Comparison of ENCODE assay signal across 7 mouse cellular contexts in the genomic region with DNA sequence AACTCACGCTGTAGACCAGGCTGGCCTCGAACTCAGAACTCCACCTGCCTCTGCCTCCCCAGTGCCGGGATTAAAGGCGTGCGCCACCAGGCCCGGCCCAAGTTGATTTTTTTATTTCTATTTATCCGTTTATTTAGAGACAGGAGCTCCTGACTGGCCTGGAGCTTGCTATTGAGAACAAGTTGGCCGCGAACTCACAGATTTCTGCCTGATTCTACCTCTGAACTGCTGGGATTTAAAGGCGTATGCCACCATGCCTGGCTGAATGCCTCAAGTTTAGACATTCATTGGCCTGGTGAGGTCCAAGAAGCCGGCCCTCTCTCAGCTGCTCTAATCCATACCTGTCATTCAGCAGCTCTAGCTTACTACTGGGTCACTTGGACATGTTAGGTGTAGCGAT. TPM values are rescaled to one million over a fixed set of nuclear protein-coding genes. Genes with fewer than 3 reads are reported as not detected.
DNase-seq lines count a peak whose midpoint lies in the region; ATAC-seq and TF ChIP-seq lines count a peak whose summit lies in the region.

No protein-coding gene starts in this region.

- intact Hi-C loops in left cerebral cortex, adult 2 months (cut with DNase I): no loop called here

- no peaks in the 10 kb centered on the region for H3K27me3 ChIP-seq in embryonic facial prominence, embryonic 12.5 days
- H3K27me3 ChIP-seq in hindbrain, embryonic 14.5 days (ENCODE audit: control insufficient read depth, insufficient read depth, low read length): no peaks in the 10 kb centered on the region
- no peaks in the 10 kb centered on the region for H3K27me3 ChIP-seq in neural tube, embryonic 13.5 days

- H3K4me2 ChIP-seq in embryonic facial prominence, embryonic 12.5 days (replicated peaks): peak overlapping the region; percentile 89
- peak overlapping the region; percentile 86 for H3K4me2 ChIP-seq in hindbrain, embryonic 14.5 days (replicated peaks)
- H3K4me2 ChIP-seq in neural tube, embryonic 13.5 days: peak overlapping the region; percentile 82

- TF ChIP-seq CTCF in left cerebral cortex, adult 2 months (IDR thresholded peaks at IDR 0.05): no peak

- peaks cover 19% of the 10 kb centered on the region for H3K36me3 ChIP-seq in embryonic facial prominence, embryonic 12.5 days
- H3K36me3 ChIP-seq in hindbrain, embryonic 14.5 days (replicated peaks; ENCODE audit: control insufficient read depth, insufficient read depth): peaks cover 21% of the 10 kb centered on the region
- H3K36me3 ChIP-seq in neural tube, embryonic 13.5 days: peaks cover 20% of the 10 kb centered on the region

- no peak for ATAC-seq in embryonic facial prominence, embryonic 12.5 days (ENCODE audit: insufficient number of reproducible peaks, insufficient read depth, low FRiP score, low TSS enrichment)
- no peak for ATAC-seq in hindbrain, embryonic 14.5 days (ENCODE audit: low FRiP score)
- no peak for ATAC-seq in neural tube, embryonic 13.5 days (ENCODE audit: low read depth)

- WGBS in embryonic facial prominence, embryonic 12.5 days: 72% methylated on average over 12 of the region's 12 CpGs
- 79% methylated on average over 12 of the region's 12 CpGs for WGBS in hindbrain, embryonic 14.5 days
- WGBS in neural tube, embryonic 13.5 days: 78% methylated on average over 12 of the region's 12 CpGs

- H3K9ac ChIP-seq in embryonic facial prominence, embryonic 12.5 days: no peak overlapping the region
- H3K9ac ChIP-seq in hindbrain, embryonic 14.5 days: no peak overlapping the region
- H3K9ac ChIP-seq in neural tube, embryonic 13.5 days: peak overlapping the region; percentile 3; the same call in 1 of the 2 replicates

- no peak overlapping the region for H3K4me3 ChIP-seq in left cerebral cortex, adult 2 months
- peak overlapping the region; percentile 57; the same call in 1 of the 2 replicates for H3K4me3 ChIP-seq in embryonic facial prominence, embryonic 12.5 days
- H3K4me3 ChIP-seq in hindbrain, embryonic 14.5 days (replicated peaks; ENCODE audit: low read length): 0 out of 2 replicates have a peak overlapping the region, but pooled peaks have one; percentile 39
- no peak overlapping the region for H3K4me3 ChIP-seq in neural tube, embryonic 13.5 days

- peak overlapping the region; percentile 94 for H3K27ac ChIP-seq in left cerebral cortex, adult 2 months
- peak overlapping the region; percentile 97; the same call in 1 of the 2 replicates for H3K27ac ChIP-seq in embryonic facial prominence, embryonic 12.5 days
- H3K27ac ChIP-seq in hindbrain, embryonic 14.5 days: peak overlapping the region; percentile 44; the same call in 1 of the 2 replicates
- peak overlapping the region; percentile 91 for H3K27ac ChIP-seq in neural tube, embryonic 13.5 days (replicated peaks)

- H3K9me3 ChIP-seq in embryonic facial prominence, embryonic 12.5 days: no peaks in the 10 kb centered on the region
- no peaks in the 10 kb centered on the region for H3K9me3 ChIP-seq in hindbrain, embryonic 14.5 days (ENCODE audit: control insufficient read depth, low read length)
- H3K9me3 ChIP-seq in neural tube, embryonic 13.5 days: no peaks in the 10 kb centered on the region

- peaks cover 42% of the 10 kb centered on the region for H3K4me1 ChIP-seq in embryonic facial prominence, embryonic 12.5 days
- peaks cover 35% of the 10 kb centered on the region for H3K4me1 ChIP-seq in hindbrain, embryonic 14.5 days (replicated peaks; ENCODE audit: control insufficient read depth, insufficient read depth, low read length)
- H3K4me1 ChIP-seq in neural tube, embryonic 13.5 days (replicated peaks): peaks cover 61% of the 10 kb centered on the region

- DNase-seq in left cerebral cortex, adult 2 months (ENCODE audit: extremely low spot score in 1 of 2, low spot score in 2 of 2): no peak
- DNase-seq in left cerebral cortex, adult 18-20 months (ENCODE audit: low spot score in 2 of 2): no peak
- no peak for DNase-seq in hindbrain, embryonic 14.5 days (ENCODE audit: low spot score)
- DNase-seq in urinary bladder, postnatal 4 days (ENCODE audit: low spot score in 2 of 2): no peak
- DNase-seq in embryo, embryonic 9.5 days (ENCODE audit: extremely low spot score): no peak

RNA-seq across cellular contexts. Expression of gene Dazap1, which starts 0.9 kb away (rescaled TPM):
- total RNA-seq in left cerebral cortex, adult 2 months (2021): 10 to 100 TPM; 87.4 to 90.3 TPM
- 10 to 100 TPM; 75.6 to 81.7 TPM for total RNA-seq in left cerebral cortex, adult 18-20 months (2021)
- polyA plus RNA-seq in embryonic facial prominence, embryonic 12.5 days (2016; fragmentation: Nextera tagmentation; extraction: Ambion mirVana): 70.7 and 71.8 TPM in 2 replicates
- 35.2 and 36.3 TPM in 2 replicates for polyA plus RNA-seq in hindbrain, embryonic 14.5 days (2014; fragmentation: Nextera tagmentation; extraction: Ambion mirVana)
- polyA plus RNA-seq in neural tube, embryonic 13.5 days (2015; fragmentation: Nextera tagmentation; extraction: Ambion mirVana): 59.8 and 66.5 TPM in 2 replicates

RNA-seq across cellular contexts. Expression of gene Gamt, which starts 1.4 kb away (rescaled TPM):
- total RNA-seq in left cerebral cortex, adult 2 months (2021): 10 to 100 TPM; 16.6 to 23.3 TPM
- 10 to 100 TPM; 16.2 to 21.2 TPM for total RNA-seq in left cerebral cortex, adult 18-20 months (2021)
- polyA plus RNA-seq in embryonic facial prominence, embryonic 12.5 days (2016; fragmentation: Nextera tagmentation; extraction: Ambion mirVana): 33.8 and 38.6 TPM in 2 replicates
- 17.3 and 24.3 TPM in 2 replicates for polyA plus RNA-seq in hindbrain, embryonic 14.5 days (2014; fragmentation: Nextera tagmentation; extraction: Ambion mirVana)
- polyA plus RNA-seq in neural tube, embryonic 13.5 days (2015; fragmentation: Nextera tagmentation; extraction: Ambion mirVana): 31.2 and 33.0 TPM in 2 replicates

RNA-seq across cellular contexts. Expression of gene Ndufs7, which starts 13.2 kb away (rescaled TPM):
- 100 to 1,000 TPM; 194 to 206 TPM for total RNA-seq in left cerebral cortex, adult 2 months (2021)
- 100 to 1,000 TPM; 219 to 232 TPM for total RNA-seq in left cerebral cortex, adult 18-20 months (2021)
- polyA plus RNA-seq in embryonic facial prominence, embryonic 12.5 days (2016; fragmentation: Nextera tagmentation; extraction: Ambion mirVana): 260 and 269 TPM in 2 replicates
- 303 and 341 TPM in 2 replicates for polyA plus RNA-seq in hindbrain, embryonic 14.5 days (2014; fragmentation: Nextera tagmentation; extraction: Ambion mirVana)
- 250 and 275 TPM in 2 replicates for polyA plus RNA-seq in neural tube, embryonic 13.5 days (2015; fragmentation: Nextera tagmentation; extraction: Ambion mirVana)

RNA-seq across cellular contexts. Expression of gene Rps15, which starts 30.1 kb away (rescaled TPM):
- total RNA-seq in left cerebral cortex, adult 2 months (2021): 100 to 1,000 TPM; 816 to 913 TPM
- 1,000 to 10,000 TPM in 1 of 2 experiments, 100 to 1,000 TPM in 1; 965 to 1,061 TPM for total RNA-seq in left cerebral cortex, adult 18-20 months (2021)
- polyA plus RNA-seq in embryonic facial prominence, embryonic 12.5 days (2016; fragmentation: Nextera tagmentation; extraction: Ambion mirVana): 851 and 902 TPM in 2 replicates
- polyA plus RNA-seq in hindbrain, embryonic 14.5 days (2014; fragmentation: Nextera tagmentation; extraction: Ambion mirVana): 570 and 649 TPM in 2 replicates
- polyA plus RNA-seq in neural tube, embryonic 13.5 days (2015; fragmentation: Nextera tagmentation; extraction: Ambion mirVana): 573 and 601 TPM in 2 replicates

RNA-seq across cellular contexts. Expression of gene Apc2, which starts 33.6 kb away (rescaled TPM):
- total RNA-seq in left cerebral cortex, adult 2 months (2021): 100 to 1,000 TPM; 111 to 113 TPM
- 100 to 1,000 TPM; 106 to 109 TPM for total RNA-seq in left cerebral cortex, adult 18-20 months (2021)
- 18.3 and 21.7 TPM in 2 replicates for polyA plus RNA-seq in embryonic facial prominence, embryonic 12.5 days (2016; fragmentation: Nextera tagmentation; extraction: Ambion mirVana)
- 200 and 216 TPM in 2 replicates for polyA plus RNA-seq in hindbrain, embryonic 14.5 days (2014; fragmentation: Nextera tagmentation; extraction: Ambion mirVana)
- polyA plus RNA-seq in neural tube, embryonic 13.5 days (2015; fragmentation: Nextera tagmentation; extraction: Ambion mirVana): 153 and 156 TPM in 2 replicates

Comparison
In these comparisons a context has a peak if more than half of its experiments do, and no peak if none do; other contexts are left out.
1. H3K27ac ChIP-seq: peak in every context shown above with its lines; median percentile 97 in embryonic facial prominence, embryonic 12.5 days; 94 in left cerebral cortex, adult 2 months; 91 in neural tube, embryonic 13.5 days; 44 in hindbrain, embryonic 14.5 days.
2. H3K4me3 ChIP-seq: peak in embryonic facial prominence, embryonic 12.5 days (single experiment) and hindbrain, embryonic 14.5 days (single experiment); none in left cerebral cortex, adult 2 months (single experiment) and neural tube, embryonic 13.5 days (single experiment).
3. Peak in every context shown above with its lines, with median percentiles within 50 percentile points of each other: H3K4me2 ChIP-seq.